Mouse (Mus musculus): ENCODE data around the gene Gm45716. TPM values are rescaled to one million over a fixed set of nuclear protein-coding genes. Genes with fewer than 3 reads are reported as not detected.

The Gm45716 gene
- polyA plus RNA-seq, 1 experiment from 2014 or later, result 56.4 TPM

- H3K4me1 ChIP-seq (ENCODE audit: control insufficient read depth in 2 of 2, insufficient read depth in 2 of 2, low read length in 2 of 2), result peaks cover 0 to 12% of the 10 kb centered on the region in 2 experiments; a peak in 1 of 4 replicates
- H3K27me3 ChIP-seq (ENCODE audit: control insufficient read depth, insufficient read depth, low read length), result no peaks in the 10 kb centered on the region
- H3K9me3 ChIP-seq (ENCODE audit: control insufficient read depth, low read length), result no peaks in the 10 kb centered on the region
- no peaks in the 10 kb centered on the region for H3K36me3 ChIP-seq (ENCODE audit: control insufficient read depth, insufficient read depth, low read length)
- H3K27ac ChIP-seq (replicated peaks in 1 of 2; ENCODE audit: control insufficient read depth in 1 of 2, insufficient read depth in 1 of 2, low read depth in 2 of 2, low read length in 2 of 2), result no peak overlapping the region
- H3K4me2 ChIP-seq (ENCODE audit: low read length), result no peak overlapping the region
- no peak for ATAC-seq (ENCODE audit: insufficient number of reproducible peaks, insufficient read depth, low FRiP score, low read depth)
- no peak overlapping the region for H3K9ac ChIP-seq (ENCODE audit: low read length)
- whole genome bisulfite sequencing, result 46% methylated on average over 2 of the region's 2 CpGs
- no peak overlapping the region for H3K4me3 ChIP-seq (ENCODE audit: control insufficient read depth in 1 of 2, insufficient read depth in 1 of 2, low read depth in 1 of 2, low read length in 2 of 2)
Observed at GRCm38 (mm10) chr11:90241874-90242273, 54.4 kb downstream of the Gm45716 start.

GRCm38 (mm10) chr11:90243300-90243699 lies 55.8 kb downstream of the Gm45716 start:
- no peak for ATAC-seq (ENCODE audit: insufficient number of reproducible peaks, insufficient read depth, low FRiP score, low read depth)
- Histone ChIP-seq H3K36me3 (ENCODE audit: control insufficient read depth, insufficient read depth, low read length) (no peaks in the 10 kb centered on the region), H3K4me3 (ENCODE audit: control insufficient read depth in 1 of 2, insufficient read depth in 1 of 2, low read depth in 1 of 2, low read length in 2 of 2) (no peak overlapping the region), H3K9me3 (ENCODE audit: control insufficient read depth, low read length) (no peaks in the 10 kb centered on the region), H3K27ac (replicated peaks in 1 of 2; ENCODE audit: control insufficient read depth in 1 of 2, insufficient read depth in 1 of 2, low read depth in 2 of 2, low read length in 2 of 2) (no peak overlapping the region), H3K4me2 (ENCODE audit: low read length) (no peak overlapping the region), H3K9ac (ENCODE audit: low read length) (no peak overlapping the region), H3K27me3 (ENCODE audit: control insufficient read depth, insufficient read depth, low read length) (no peaks in the 10 kb centered on the region), H3K4me1 (ENCODE audit: control insufficient read depth in 2 of 2, insufficient read depth in 2 of 2, low read length in 2 of 2) (peaks cover 0 to 12% of the 10 kb centered on the region in 2 experiments; a peak in 1 of 4 replicates)
- 91% methylated on average over 2 of the region's 2 CpGs for WGBS

- WGBS, result 76% methylated on average over 6 of the region's 6 CpGs
- no peak overlapping the region for H3K27ac ChIP-seq (replicated peaks in 1 of 2; ENCODE audit: control insufficient read depth in 1 of 2, insufficient read depth in 1 of 2, low read depth in 2 of 2, low read length in 2 of 2)
Observed at GRCm38 (mm10) chr11:90245630-90246029, 58.1 kb downstream of the Gm45716 start.

GRCm38 (mm10) chr11:90246676-90247075 lies 59.2 kb downstream of the Gm45716 start:
- H3K36me3 ChIP-seq (ENCODE audit: control insufficient read depth, insufficient read depth, low read length), result no peaks in the 10 kb centered on the region
- ATAC-seq (ENCODE audit: insufficient number of reproducible peaks, insufficient read depth, low FRiP score, low read depth), result no peak
- no peak overlapping the region for H3K27ac ChIP-seq (replicated peaks in 1 of 2; ENCODE audit: control insufficient read depth in 1 of 2, insufficient read depth in 1 of 2, low read depth in 2 of 2, low read length in 2 of 2)
- peaks cover 2 to 4% of the 10 kb centered on the region in 2 experiments; a peak in 3 of 4 replicates for H3K4me1 ChIP-seq (ENCODE audit: control insufficient read depth in 2 of 2, insufficient read depth in 2 of 2, low read length in 2 of 2)
- H3K27me3 ChIP-seq (ENCODE audit: control insufficient read depth, insufficient read depth, low read length), result no peaks in the 10 kb centered on the region
- no peak overlapping the region for H3K4me3 ChIP-seq (ENCODE audit: control insufficient read depth in 1 of 2, insufficient read depth in 1 of 2, low read depth in 1 of 2, low read length in 2 of 2)
- H3K9me3 ChIP-seq (ENCODE audit: control insufficient read depth, low read length), result no peaks in the 10 kb centered on the region
- 82% methylated on average over 4 of the region's 4 CpGs for WGBS
- H3K9ac ChIP-seq (ENCODE audit: low read length), result no peak overlapping the region
- no peak overlapping the region for H3K4me2 ChIP-seq (ENCODE audit: low read length)

More at GRCm38 (mm10) chr11:90245630-90246029, 58.1 kb downstream of the Gm45716 start:
- no peak overlapping the region for H3K4me2 ChIP-seq (ENCODE audit: low read length)
- no peaks in the 10 kb centered on the region for H3K27me3 ChIP-seq (ENCODE audit: control insufficient read depth, insufficient read depth, low read length)
- H3K9me3 ChIP-seq (ENCODE audit: control insufficient read depth, low read length), result no peaks in the 10 kb centered on the region
- no peak overlapping the region for H3K4me3 ChIP-seq (ENCODE audit: control insufficient read depth in 1 of 2, insufficient read depth in 1 of 2, low read depth in 1 of 2, low read length in 2 of 2)
- no peak for ATAC-seq (ENCODE audit: insufficient number of reproducible peaks, insufficient read depth, low FRiP score, low read depth)
- peaks cover 2 to 9% of the 10 kb centered on the region in 2 experiments for H3K4me1 ChIP-seq (ENCODE audit: control insufficient read depth in 2 of 2, insufficient read depth in 2 of 2, low read length in 2 of 2)
- H3K9ac ChIP-seq (ENCODE audit: low read length), result no peak overlapping the region
- H3K36me3 ChIP-seq (ENCODE audit: control insufficient read depth, insufficient read depth, low read length), result no peaks in the 10 kb centered on the region

GRCm38 (mm10) chr11:90247793-90248192 lies 60.3 kb downstream of the Gm45716 start:
- WGBS, result 49% methylated on average over 4 of the region's 4 CpGs
- H3K4me3 ChIP-seq (ENCODE audit: control insufficient read depth in 1 of 2, insufficient read depth in 1 of 2, low read depth in 1 of 2, low read length in 2 of 2), result no peak overlapping the region

GRCm38 (mm10) chr11:90249025-90249650 lies 61.7 kb downstream of the Gm45716 start, which contains the start of gene Mmd:
Gene Mmd (plus strand): TSS chr11:90249456.
- peak within 1 kb of the TSS; percentile 92 to 96 for H3K4me3 ChIP-seq (ENCODE audit: control insufficient read depth in 1 of 2, insufficient read depth in 1 of 2, low read depth in 1 of 2, low read length in 2 of 2)
- peak; percentile 99 for ATAC-seq (ENCODE audit: insufficient number of reproducible peaks, insufficient read depth, low FRiP score, low read depth)
- no peaks in the 10 kb centered on the region for H3K9me3 ChIP-seq (ENCODE audit: control insufficient read depth, low read length)
- no peaks in the 10 kb centered on the region for H3K27me3 ChIP-seq (ENCODE audit: control insufficient read depth, insufficient read depth, low read length)
- no peaks in the 10 kb centered on the region for H3K36me3 ChIP-seq (ENCODE audit: control insufficient read depth, insufficient read depth, low read length)
- H3K4me2 ChIP-seq (ENCODE audit: low read length), result peak within 1 kb of the TSS; percentile 78
- peak within 1 kb of the TSS; percentile 88 to 93 for H3K27ac ChIP-seq (replicated peaks in 1 of 2; ENCODE audit: control insufficient read depth in 1 of 2, insufficient read depth in 1 of 2, low read depth in 2 of 2, low read length in 2 of 2)
- under 1% methylated on average over 38 of the region's 51 CpGs for WGBS
- H3K4me1 ChIP-seq (ENCODE audit: control insufficient read depth in 2 of 2, insufficient read depth in 2 of 2, low read length in 2 of 2), result peaks cover 10 to 29% of the 10 kb centered on the region in 2 experiments
- H3K9ac ChIP-seq (ENCODE audit: low read length), result peak within 1 kb of the TSS; percentile 98

More at GRCm38 (mm10) chr11:90247793-90248192, 60.3 kb downstream of the Gm45716 start:
- H3K27me3 ChIP-seq (ENCODE audit: control insufficient read depth, insufficient read depth, low read length), result no peaks in the 10 kb centered on the region
- H3K4me1 ChIP-seq (ENCODE audit: control insufficient read depth in 2 of 2, insufficient read depth in 2 of 2, low read length in 2 of 2), result peaks cover 8 to 15% of the 10 kb centered on the region in 2 experiments
- H3K9ac ChIP-seq (ENCODE audit: low read length), result no peak overlapping the region
- no peak overlapping the region for H3K4me2 ChIP-seq (ENCODE audit: low read length)
- H3K27ac ChIP-seq (replicated peaks in 1 of 2; ENCODE audit: control insufficient read depth in 1 of 2, insufficient read depth in 1 of 2, low read depth in 2 of 2, low read length in 2 of 2), result no peak overlapping the region
- no peaks in the 10 kb centered on the region for H3K9me3 ChIP-seq (ENCODE audit: control insufficient read depth, low read length)
- no peak for ATAC-seq (ENCODE audit: insufficient number of reproducible peaks, insufficient read depth, low FRiP score, low read depth)
- no peaks in the 10 kb centered on the region for H3K36me3 ChIP-seq (ENCODE audit: control insufficient read depth, insufficient read depth, low read length)

- ATAC-seq (ENCODE audit: insufficient number of reproducible peaks, insufficient read depth, low FRiP score, low read depth), result peak; percentile 1; the same call in 1 of the 2 replicates
- Histone ChIP-seq H3K4me3 (ENCODE audit: control insufficient read depth in 1 of 2, insufficient read depth in 1 of 2, low read depth in 1 of 2, low read length in 2 of 2) (peak overlapping the region; percentile 92 to 96), H3K4me1 (ENCODE audit: control insufficient read depth in 2 of 2, insufficient read depth in 2 of 2, low read length in 2 of 2) (peaks cover 10 to 35% of the 10 kb centered on the region in 2 experiments), H3K9ac (ENCODE audit: low read length) (peak overlapping the region; percentile 98), H3K36me3 (ENCODE audit: control insufficient read depth, insufficient read depth, low read length) (no peaks in the 10 kb centered on the region), H3K27me3 (ENCODE audit: control insufficient read depth, insufficient read depth, low read length) (no peaks in the 10 kb centered on the region), H3K27ac (replicated peaks in 1 of 2; ENCODE audit: control insufficient read depth in 1 of 2, insufficient read depth in 1 of 2, low read depth in 2 of 2, low read length in 2 of 2) (peak overlapping the region; percentile 88 to 93), H3K9me3 (ENCODE audit: control insufficient read depth, low read length) (no peaks in the 10 kb centered on the region), H3K4me2 (ENCODE audit: low read length) (peak overlapping the region; percentile 78)
- WGBS, result 1% methylated on average over 16 of the region's 22 CpGs
Observed at GRCm38 (mm10) chr11:90249701-90250141, 62.2 kb downstream of the Gm45716 start.
